Mouse (Mus musculus) myocyte (in vitro differentiated cells): Measurements from ENCODE around the gene Kbtbd12. TPM values are rescaled to one million over a fixed set of nuclear protein-coding genes. Genes with fewer than 3 reads are reported as not detected.

Experiments used
- H3K27me3 ChIP-seq: one replicate; pipeline ENCODE4 v1.6.1; 2011; ENCODE audit not compliant: control insufficient read depth, insufficient read depth, insufficient read length
- H3K36me3 ChIP-seq: one replicate; pipeline ENCODE4 v1.6.1; 2011; ENCODE audit not compliant: control insufficient read depth, insufficient read depth
- H3K4me2 ChIP-seq: one replicate; pipeline ENCODE4 v1.6.1; 2011; ENCODE audit warnings: low read depth, control low read depth
- H3K4me3 ChIP-seq: one replicate; pipeline ENCODE4 v1.5.1; 2011; ENCODE audit warnings: mild to moderate bottlenecking, control low read depth, moderate library complexity
- H3K79me2 ChIP-seq: one replicate; pipeline ENCODE4 v1.6.1; 2011; ENCODE audit not compliant: control insufficient read depth, insufficient read depth
- H3ac ChIP-seq: one replicate; pipeline ENCODE4 v1.6.1; 2011; ENCODE audit not compliant: control insufficient read depth, insufficient read length
- CEBPB ChIP-seq: IDR thresholded peaks from 2 replicates; pipeline ENCODE4 v1.6.1; 2011; ENCODE audit warnings: mild to moderate bottlenecking, moderate library complexity; ENCODE audit not compliant: poor library complexity, insufficient read depth, severe bottlenecking
- E2F4 ChIP-seq: IDR thresholded peaks from one replicate; pipeline ENCODE4 v1.6.1; 2011; ENCODE audit warnings: mild to moderate bottlenecking, control low read depth, moderate library complexity; ENCODE audit not compliant: insufficient read depth
- MAX ChIP-seq: IDR thresholded peaks from one replicate; pipeline ENCODE4 v1.6.1; 2011; ENCODE audit warnings: low read depth, mild to moderate bottlenecking, control low read depth
- MYOD1 ChIP-seq, 3 experiments: IDR thresholded peaks; one replicate each; pipeline ENCODE4 v1.6.1; 2011; ENCODE audit warnings: control low read depth in 2 of 3, low read depth in 2 of 3, mild to moderate bottlenecking in 2 of 3, moderate library complexity in 1 of 3; ENCODE audit not compliant: insufficient read length in 2 of 3, control insufficient read depth in 1 of 3
- MYOG ChIP-seq, 3 experiments: IDR thresholded peaks; one replicate each; pipeline ENCODE4 v1.6.1; 2011; ENCODE audit warnings: control low read depth in 2 of 3, low read depth in 2 of 3, mild to moderate bottlenecking in 2 of 3; ENCODE audit not compliant: insufficient read length in 2 of 3, control insufficient read depth in 1 of 3, insufficient read depth in 1 of 3
- POLR2A ChIP-seq: IDR thresholded peaks from one replicate; pipeline ENCODE4 v1.6.1; 2011; ENCODE audit warnings: low read depth, mild to moderate bottlenecking, control low read depth, moderate library complexity; ENCODE audit not compliant: insufficient read length
- POLR2AphosphoS2 ChIP-seq: IDR thresholded peaks from one replicate; pipeline ENCODE4 v1.6.1; 2011; ENCODE audit warnings: low read depth, control low read depth; ENCODE audit not compliant: insufficient read length
- REST ChIP-seq: IDR thresholded peaks from one replicate; pipeline ENCODE4 v1.6.1; 2011; ENCODE audit warnings: mild to moderate bottlenecking, control low read depth, moderate library complexity; ENCODE audit not compliant: insufficient read depth, insufficient read length
- SRF ChIP-seq: IDR thresholded peaks from one replicate; pipeline ENCODE4 v1.6.1; 2011; ENCODE audit warnings: low read depth; ENCODE audit not compliant: control insufficient read depth, insufficient read length
- TCF12 ChIP-seq: IDR thresholded peaks from one replicate; pipeline ENCODE4 v1.6.1; 2011; ENCODE audit warnings: mild to moderate bottlenecking, control low read depth; ENCODE audit not compliant: poor library complexity, insufficient read depth, severe bottlenecking
- TCF3 ChIP-seq: IDR thresholded peaks from one replicate; pipeline ENCODE4 v1.6.1; 2011; ENCODE audit warnings: low read depth, control low read depth; ENCODE audit not compliant: insufficient read length
- USF1 ChIP-seq: IDR thresholded peaks from one replicate; pipeline ENCODE4 v1.6.1; 2011; ENCODE audit warnings: low read depth, mild to moderate bottlenecking, control low read depth, moderate library complexity
- polyA plus RNA-seq: library from polyadenylated mRNA; unstranded; fragments of >200 nt; fragmentation: generic; extraction: Trizol; gene quantifications from one replicate; pipeline ENCODE4 v1.2.1, GENCODE M21; 2012; ENCODE audit warnings: missing spikeins

Kbtbd12 gene
- polyA plus RNA-seq, 1 experiment = 1.3 TPM

DNA sequence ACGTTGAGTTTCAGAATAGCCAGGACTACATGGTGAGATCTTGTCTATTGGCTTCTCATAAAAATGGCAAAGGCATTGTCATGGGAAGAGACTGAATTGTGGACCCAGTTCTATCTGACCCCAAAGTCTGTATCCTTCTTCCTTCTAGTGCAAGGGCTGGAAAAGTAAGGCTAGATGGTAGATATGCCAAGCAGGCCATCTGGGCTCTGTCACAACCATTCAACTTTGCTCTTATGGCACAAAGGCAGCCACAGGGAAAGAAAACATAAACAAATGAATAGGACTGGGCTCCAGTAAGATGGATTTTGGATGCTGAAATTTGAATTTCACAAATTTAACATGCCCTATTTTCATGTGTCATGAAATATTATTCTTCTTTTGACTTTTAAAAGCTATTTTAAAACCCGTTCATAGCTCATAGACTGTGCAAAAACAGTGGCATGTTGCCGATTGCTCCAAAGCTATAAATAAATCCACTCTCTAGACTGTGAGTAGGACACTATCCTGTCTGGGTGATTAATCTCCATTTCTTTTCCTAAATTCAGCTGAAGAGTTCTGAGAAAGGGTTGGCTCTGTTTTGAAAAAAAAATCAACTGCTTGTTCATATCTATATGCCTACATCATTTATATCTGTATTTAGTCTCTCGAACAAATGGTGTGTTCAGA, 15.8 kb downstream of the Kbtbd12 start:
- TF ChIP-seq USF1 (no peak), SRF (no peak), E2F4 (no peak), TCF3 (no peak), MYOG (IDR thresholded peaks at IDR 0.05; ENCODE audit: control insufficient read depth in 1 of 3, insufficient read depth in 1 of 3, insufficient read length in 2 of 3, low read depth in 2 of 3) (no peak)
- H3ac ChIP-seq = no peak overlapping the region
- H3K27me3 ChIP-seq = peaks cover 5% of the 10 kb centered on the region
- no peaks in the 10 kb centered on the region for H3K36me3 ChIP-seq
- H3K79me2 ChIP-seq = no peaks in the 10 kb centered on the region
- H3K4me2 ChIP-seq = no peak overlapping the region
- H3K4me3 ChIP-seq = no peak overlapping the region

DNA sequence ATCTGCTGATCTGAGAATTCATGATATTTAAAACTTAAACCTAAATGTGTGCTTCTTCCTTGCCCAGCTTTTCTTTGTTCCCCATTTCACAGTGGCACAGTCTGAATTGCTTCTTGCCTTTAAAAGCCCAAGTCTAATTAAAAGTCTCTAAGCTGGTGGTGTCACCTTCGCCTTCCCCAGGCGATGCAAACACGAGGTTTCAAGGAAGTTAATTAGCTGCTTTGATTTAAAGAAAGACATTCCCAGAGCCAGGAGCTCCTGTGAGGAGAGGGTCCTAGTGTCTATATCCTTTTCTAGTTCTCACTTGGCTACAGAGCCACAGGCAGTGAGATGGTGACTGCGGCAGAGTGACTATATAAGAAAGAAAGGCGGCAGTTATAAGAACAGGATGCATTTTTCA, 18.2 kb downstream of the Kbtbd12 start:
- Histone ChIP-seq H3K4me3 (no peak overlapping the region), H3K79me2 (no peaks in the 10 kb centered on the region), H3K36me3 (no peaks in the 10 kb centered on the region), H3ac (no peak overlapping the region), H3K27me3 (peaks cover 5% of the 10 kb centered on the region), H3K4me2 (no peak overlapping the region)
- TF ChIP-seq POLR2AphosphoS2 (no peak), SRF (no peak), MYOD1 (IDR thresholded peaks at IDR 0.05; ENCODE audit: control insufficient read depth in 1 of 3, insufficient read length in 2 of 3, low read depth in 2 of 3) (no peak), USF1 (no peak), TCF3 (no peak), CEBPB (no peak), E2F4 (no peak), REST (no peak), POLR2A (no peak), TCF12 (no peak), MYOG (IDR thresholded peaks at IDR 0.05; ENCODE audit: control insufficient read depth in 1 of 3, insufficient read depth in 1 of 3, insufficient read length in 2 of 3, low read depth in 2 of 3) (no peak), MAX (no peak)

DNA sequence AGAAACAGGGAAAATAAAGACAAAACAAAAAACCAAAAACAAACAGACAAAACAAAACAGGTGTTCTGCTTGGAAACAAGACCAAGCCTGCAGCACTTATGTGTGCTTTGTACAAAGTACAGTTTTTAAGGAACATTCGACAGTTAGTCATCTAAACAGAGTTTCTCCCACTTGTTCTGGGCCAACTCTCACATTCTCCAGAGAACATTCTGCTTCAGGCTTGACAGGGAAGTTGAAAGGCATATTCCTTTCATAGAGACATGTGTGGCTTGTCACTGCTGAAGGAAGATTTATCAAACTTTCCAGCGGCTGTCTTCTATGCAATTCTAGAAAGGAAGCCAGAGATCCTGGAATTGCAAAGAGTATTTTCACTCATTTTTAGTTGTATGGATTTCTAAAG, 22.4 kb downstream of the Kbtbd12 start:
- no peaks in the 10 kb centered on the region for H3K36me3 ChIP-seq
- H3K27me3 ChIP-seq = no peaks in the 10 kb centered on the region
- TF ChIP-seq MYOD1 (IDR thresholded peaks at IDR 0.05; ENCODE audit: control insufficient read depth in 1 of 3, insufficient read length in 2 of 3, low read depth in 2 of 3) = no peak
- TF ChIP-seq POLR2AphosphoS2 = no peak
- TF ChIP-seq CEBPB = no peak
- TF ChIP-seq USF1 = no peak
- no peak for TF ChIP-seq MAX
- TF ChIP-seq SRF = no peak
- no peak for TF ChIP-seq TCF12
- TF ChIP-seq REST = no peak
- no peak for TF ChIP-seq POLR2A
- no peak for TF ChIP-seq TCF3
- no peak for TF ChIP-seq E2F4
- H3K4me3 ChIP-seq = no peak overlapping the region
- H3ac ChIP-seq = no peak overlapping the region
- no peak overlapping the region for H3K4me2 ChIP-seq
- no peaks in the 10 kb centered on the region for H3K79me2 ChIP-seq

DNA sequence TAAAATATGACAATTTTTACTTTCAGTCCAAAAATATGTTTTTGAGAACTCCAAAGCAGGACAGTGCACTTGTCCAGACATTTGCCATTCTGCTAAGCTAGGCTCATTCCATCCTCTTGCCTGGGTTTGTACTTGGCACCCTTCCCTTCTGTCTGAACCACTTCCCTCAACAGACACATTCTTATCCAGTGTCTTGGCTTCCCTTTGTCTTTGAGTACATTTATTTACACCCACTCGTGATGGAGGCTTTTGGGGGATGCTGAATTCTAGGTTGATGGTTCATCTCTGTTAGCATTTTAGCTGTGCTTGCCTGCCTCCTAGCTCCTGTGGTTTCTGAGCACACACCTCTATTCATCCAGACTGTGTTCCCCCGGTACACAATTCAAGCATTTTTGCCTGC, 31.3 kb downstream of the Kbtbd12 start:
- H3K4me3 ChIP-seq = no peak overlapping the region
- no peak overlapping the region for H3K4me2 ChIP-seq
- H3K27me3 ChIP-seq = no peaks in the 10 kb centered on the region
- H3ac ChIP-seq = no peak overlapping the region
- H3K79me2 ChIP-seq = no peaks in the 10 kb centered on the region
- no peaks in the 10 kb centered on the region for H3K36me3 ChIP-seq
- TF ChIP-seq E2F4 (no peak), MYOG (IDR thresholded peaks at IDR 0.05; ENCODE audit: control insufficient read depth in 1 of 3, insufficient read depth in 1 of 3, insufficient read length in 2 of 3, low read depth in 2 of 3) (no peak), TCF3 (no peak), REST (no peak), CEBPB (no peak), MYOD1 (IDR thresholded peaks at IDR 0.05; ENCODE audit: control insufficient read depth in 1 of 3, insufficient read length in 2 of 3, low read depth in 2 of 3) (no peak), POLR2AphosphoS2 (no peak), POLR2A (no peak), SRF (no peak), MAX (no peak), TCF12 (no peak), USF1 (no peak)

DNA sequence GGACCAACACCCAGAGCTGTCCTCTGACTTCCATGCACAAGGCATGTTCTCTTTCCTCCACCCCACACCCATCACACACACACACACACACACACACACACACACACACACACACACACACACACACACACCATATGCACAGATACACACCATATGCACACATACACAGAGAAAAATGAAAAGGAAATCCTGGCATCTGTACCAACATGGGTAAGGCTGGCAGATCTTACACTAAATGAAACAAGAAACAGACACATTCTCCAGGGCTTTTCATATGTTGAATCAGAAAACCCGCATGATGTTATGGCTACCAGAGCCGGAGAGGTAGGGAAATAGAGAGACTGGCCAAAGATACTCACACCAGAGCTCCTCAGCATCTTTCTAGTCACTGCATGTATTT, 32.0 kb downstream of the Kbtbd12 start:
- H3K27me3 ChIP-seq = no peaks in the 10 kb centered on the region
- H3K36me3 ChIP-seq = no peaks in the 10 kb centered on the region
- no peak overlapping the region for H3ac ChIP-seq
- H3K4me2 ChIP-seq = no peak overlapping the region
- TF ChIP-seq MAX = no peak
- no peaks in the 10 kb centered on the region for H3K79me2 ChIP-seq
- no peak overlapping the region for H3K4me3 ChIP-seq
